Mouse (Mus musculus): ENCODE measurements at regions not wholly inside any gene's neighbourhood (a gene's known extent, or its start where the extent isn't known, plus 50 kb on each side); places are given as distances from the start of the nearest gene placed in this dataset.

DNA sequence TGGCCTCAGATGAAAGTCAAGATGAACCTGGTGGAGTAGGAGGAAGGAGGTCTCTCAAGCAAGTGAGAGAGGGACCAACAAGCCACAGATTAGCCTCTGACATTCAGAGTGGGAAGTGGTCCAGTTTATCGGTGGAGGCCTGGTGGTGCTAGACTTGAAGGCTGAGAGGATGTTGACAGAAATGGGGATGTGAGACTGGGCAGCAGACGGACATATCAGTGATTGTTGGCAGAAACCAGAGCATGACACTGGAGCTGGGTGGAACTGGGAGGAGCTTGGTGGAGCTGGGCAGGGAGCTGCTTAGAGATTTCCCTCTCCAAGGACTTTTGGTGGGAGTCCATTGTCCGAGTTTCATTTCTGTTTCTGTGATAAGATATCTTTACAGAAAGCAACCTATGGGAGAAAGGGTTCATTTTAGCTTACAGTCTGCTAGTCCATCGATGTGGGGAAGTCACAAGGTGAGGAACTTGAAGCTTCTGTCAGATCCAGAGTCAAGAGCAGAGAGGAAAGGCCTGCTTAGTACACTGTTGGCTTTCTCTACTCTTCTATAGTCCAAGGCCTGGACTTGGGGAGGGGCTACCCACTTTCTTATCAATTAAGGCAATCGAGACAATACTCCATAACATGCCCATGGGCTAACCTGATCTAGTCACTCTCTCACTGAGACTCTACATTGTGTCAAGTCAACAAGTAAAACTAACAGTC lies 233.2 kb upstream of the Id2 start:
- TF ChIP-seq POLR2A (IDR thresholded peaks at IDR 0.05; ENCODE audit: insufficient read depth, low read length) (no peak), EP300 (IDR thresholded peaks at IDR 0.05; ENCODE audit: insufficient read depth, low read depth, low read length) (no peak)
